In genomic region chr1:39477064-39477463, GRCm38 (mm10) we compare ENCODE assay signal across 9 mouse cellular contexts. TPM values are rescaled to one million over a fixed set of nuclear protein-coding genes. Genes with fewer than 3 reads are reported as not detected.
DNase-seq lines count a peak whose midpoint lies in the region; ATAC-seq and TF ChIP-seq lines count a peak whose summit lies in the region.
"Had no signal": no experiment of that assay in that cellular context is flagged by ENCODE, and none has a peak within 500 bp of the region (broad histone marks: within the 10 kb centered on the region; RNA-seq: fewer than 3 reads in every experiment).

No protein-coding gene starts in this region.

- no peak for DNase-seq in heart, postnatal 0 days (ENCODE audit: low spot score)
- DNase-seq in heart, adult 8-10 months (ENCODE audit: low spot score), result no peak
- no peak for DNase-seq in layer of hippocampus, adult 2 months (ENCODE audit: low spot score in 2 of 2)
- DNase-seq in c-Kit-positive CD71-positive TER-119-positive erythroid progenitor cells, embryonic 14.5 days (ENCODE audit: low spot score), result no peak
- DNase-seq in gastrocnemius, postnatal 36 days, result no peak
- DNase-seq: cerebellum, adult 11-12 months had no signal

- TF ChIP-seq EP300 in heart, postnatal 0 days (IDR thresholded peaks at IDR 0.05; ENCODE audit: low read depth), result no peak

- H3K9ac ChIP-seq in heart, postnatal 0 days (replicated peaks; ENCODE audit: low read depth, low read length), result no peak overlapping the region
- H3K9ac ChIP-seq in hindbrain, embryonic 12.5 days, result no peak overlapping the region
- H3K9ac ChIP-seq in midbrain, embryonic 12.5 days (replicated peaks), result no peak overlapping the region

- H3K4me1 ChIP-seq in heart, postnatal 0 days (ENCODE audit: control insufficient read depth, insufficient read depth), result peaks cover 12% of the 10 kb centered on the region
- peaks cover 6% of the 10 kb centered on the region; the same call in 1 of the 2 replicates for H3K4me1 ChIP-seq in brown adipose tissue, adult 24 weeks (ENCODE audit: control insufficient read depth, insufficient read depth, insufficient read length, low read length)
- H3K4me1 ChIP-seq in hindbrain, embryonic 12.5 days, result peaks cover 14% of the 10 kb centered on the region
- peaks cover 15% of the 10 kb centered on the region for H3K4me1 ChIP-seq in midbrain, embryonic 12.5 days

- peak overlapping the region; percentile 88 for H3K4me3 ChIP-seq in heart, postnatal 0 days (ENCODE audit: low read depth, low read length)
- H3K4me3 ChIP-seq in brown adipose tissue, adult 24 weeks (ENCODE audit: insufficient read depth, low read depth, low read length), result peak overlapping the region; percentile 92; the same call in 1 of the 2 replicates
- H3K4me3 ChIP-seq in hindbrain, embryonic 12.5 days, result 0 out of 2 replicates have a peak overlapping the region, but pooled peaks have one; percentile 72
- 0 out of 2 replicates have a peak overlapping the region, but pooled peaks have one; percentile 55 for H3K4me3 ChIP-seq in midbrain, embryonic 12.5 days
- H3K4me3 ChIP-seq in layer of hippocampus, adult 2 months, result no peak overlapping the region

- no peak for TF ChIP-seq CTCF in heart, postnatal 0 days (IDR thresholded peaks at IDR 0.05; ENCODE audit: low read depth)
- no peak for TF ChIP-seq CTCF in layer of hippocampus, adult 2 months (conservative IDR thresholded peaks at IDR 0.05)

- peak overlapping the region; percentile 99 for H3K4me2 ChIP-seq in heart, postnatal 0 days (ENCODE audit: low read depth, low read length)
- H3K4me2 ChIP-seq in hindbrain, embryonic 12.5 days (replicated peaks), result peak overlapping the region; percentile 88
- H3K4me2 ChIP-seq in midbrain, embryonic 12.5 days (replicated peaks), result peak overlapping the region; percentile 96

- no peaks in the 10 kb centered on the region for H3K9me3 ChIP-seq in heart, postnatal 0 days (replicated peaks; ENCODE audit: control insufficient read depth, low read length)
- no peaks in the 10 kb centered on the region for H3K9me3 ChIP-seq in hindbrain, embryonic 12.5 days (replicated peaks)
- no peaks in the 10 kb centered on the region for H3K9me3 ChIP-seq in midbrain, embryonic 12.5 days

- 76% methylated on average over 5 of the region's 5 CpGs for WGBS in heart, postnatal 0 days
- 88% methylated on average over 5 of the region's 5 CpGs for WGBS in hindbrain, embryonic 12.5 days
- 84% methylated on average over 5 of the region's 5 CpGs for WGBS in midbrain, embryonic 12.5 days

- ATAC-seq in heart, postnatal 0 days (ENCODE audit: insufficient read depth, low read depth), result no peak
- ATAC-seq in hindbrain, embryonic 12.5 days (ENCODE audit: low FRiP score), result no peak
- ATAC-seq in midbrain, embryonic 12.5 days (ENCODE audit: low FRiP score, low read depth), result no peak

- no peak overlapping the region for H3K27ac ChIP-seq in heart, postnatal 0 days (ENCODE audit: low read depth)
- no peak overlapping the region for H3K27ac ChIP-seq in brown adipose tissue, adult 24 weeks (replicated peaks; ENCODE audit: low read depth, low read length)
- no peak overlapping the region for H3K27ac ChIP-seq in hindbrain, embryonic 12.5 days
- H3K27ac ChIP-seq in midbrain, embryonic 12.5 days (replicated peaks), result no peak overlapping the region
- H3K27ac ChIP-seq in layer of hippocampus, adult 2 months, result no peak overlapping the region

- intact Hi-C loops in gastrocnemius, postnatal 36 days (cut with DNase I), result no loop called here

- no peaks in the 10 kb centered on the region for H3K36me3 ChIP-seq in heart, postnatal 0 days (replicated peaks; ENCODE audit: control insufficient read depth, insufficient read depth, low read length)
- no peaks in the 10 kb centered on the region for H3K36me3 ChIP-seq in hindbrain, embryonic 12.5 days
- no peaks in the 10 kb centered on the region for H3K36me3 ChIP-seq in midbrain, embryonic 12.5 days

- H3K27me3 ChIP-seq in heart, postnatal 0 days (ENCODE audit: control insufficient read depth, insufficient read depth, low read length), result no peaks in the 10 kb centered on the region
- H3K27me3 ChIP-seq in hindbrain, embryonic 12.5 days, result peaks cover 11% of the 10 kb centered on the region
- peaks cover 23% of the 10 kb centered on the region for H3K27me3 ChIP-seq in midbrain, embryonic 12.5 days

RNA-seq across cellular contexts. Expression of gene Tbc1d8, which starts 1.5 kb away (rescaled TPM):
- 10.2 and 16.7 TPM in 2 replicates for total RNA-seq in heart, postnatal 0 days (2014; rRNA removed; ENCODE audit: low replicate concordance)
- 6.4 TPM in 2 replicates for polyA plus RNA-seq in heart, postnatal 0 days (2015; fragmentation: Nextera tagmentation; extraction: Ambion mirVana)
- 1 to 10 TPM; 5.6 to 8.9 (median 5.8) TPM for total RNA-seq in heart, adult 8-10 months (2022)
- 6.7 and 8.5 TPM in 2 replicates for polyA plus RNA-seq in brown adipose tissue, adult 24 weeks (2012; ENCODE audit: insufficient read depth, insufficient read length, missing spikeins)
- polyA plus RNA-seq in hindbrain, embryonic 12.5 days (2016; fragmentation: Nextera tagmentation; extraction: Ambion mirVana), result 8.6 and 10.2 TPM in 2 replicates
- 7.8 and 8.4 TPM in 2 replicates for polyA plus RNA-seq in midbrain, embryonic 12.5 days (2016; fragmentation: Nextera tagmentation; extraction: Ambion mirVana)
- total RNA-seq in layer of hippocampus, adult 2 months (2021), result 10 to 100 TPM; 10.6 to 14.3 TPM
- total RNA-seq in gastrocnemius, postnatal 36 days (2021), result 1 to 10 TPM; 6.3 to 7.8 TPM

RNA-seq across cellular contexts. Expression of gene Cnot11, which starts 57.7 kb away (rescaled TPM):
- 14.7 and 34.4 TPM in 2 replicates for total RNA-seq in heart, postnatal 0 days (2014; rRNA removed; ENCODE audit: low replicate concordance)
- 11.1 and 11.7 TPM in 2 replicates for polyA plus RNA-seq in heart, postnatal 0 days (2015; fragmentation: Nextera tagmentation; extraction: Ambion mirVana)
- 10 to 100 TPM; 13.3 to 15.1 (median 14.3) TPM for total RNA-seq in heart, adult 8-10 months (2022)
- 9.6 and 10.3 TPM in 2 replicates for polyA plus RNA-seq in brown adipose tissue, adult 24 weeks (2012; ENCODE audit: insufficient read depth, insufficient read length, missing spikeins)
- 28.7 and 29.1 TPM in 2 replicates for polyA plus RNA-seq in hindbrain, embryonic 12.5 days (2016; fragmentation: Nextera tagmentation; extraction: Ambion mirVana)
- 24.7 and 28.0 TPM in 2 replicates for polyA plus RNA-seq in midbrain, embryonic 12.5 days (2016; fragmentation: Nextera tagmentation; extraction: Ambion mirVana)
- total RNA-seq in layer of hippocampus, adult 2 months (2021), result 10 to 100 TPM; 23.3 to 24.2 TPM
- 10 to 100 TPM; 14.9 to 17.0 TPM for total RNA-seq in gastrocnemius, postnatal 36 days (2021)
